Mouse (Mus musculus): ENCODE measurements around the gene Btf3.

DNA sequence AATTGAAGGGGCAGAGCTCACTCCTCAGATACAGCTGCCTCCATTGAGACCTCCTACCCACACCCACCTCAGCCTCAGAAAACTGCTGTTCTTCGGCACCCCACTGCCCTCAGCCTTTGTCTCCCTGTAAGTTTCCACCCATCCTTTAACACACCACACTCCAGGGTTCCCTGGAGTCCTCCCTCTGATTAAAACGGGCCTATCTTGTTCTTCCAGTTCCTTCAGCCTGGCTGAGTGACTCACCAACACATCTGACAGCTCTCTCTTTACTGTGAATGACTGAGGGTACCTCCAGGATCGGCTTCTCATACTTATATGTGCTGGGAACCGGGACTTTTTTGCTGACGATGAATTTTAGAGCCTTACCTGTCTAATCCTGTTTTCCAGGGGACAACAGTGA is 20.7 kb downstream of the Btf3 start:
- TF ChIP-seq CTCF (IDR thresholded peaks at IDR 0.05; ENCODE audit: control insufficient read depth, insufficient read depth, low read length) (no peak), POLR2A (IDR thresholded peaks at IDR 0.05; ENCODE audit: borderline replicate concordance, control insufficient read depth, low read depth, low read length) (no peak)
